Mouse (Mus musculus) cerebellum, adult 2 months (tissue): Measurements from ENCODE around the gene Msi2. TPM values are rescaled to one million over a fixed set of nuclear protein-coding genes. Genes with fewer than 3 reads are reported as not detected.
A peak's percentile ranks its signal among the peaks of the same experiment; 100 is the strongest.

Experiments used
- DNase-seq, 2 experiments: peaks; one replicate each; pipeline ENCODE4 v3.0.0; 2021
- H3K27ac ChIP-seq: fragments of 200-500 bp; 2 replicates; pipeline ENCODE4 v1.5.1; 2012; ENCODE audit warnings: low read length, control low read depth, inconsistent platforms; ENCODE audit not compliant: insufficient read depth
- H3K27me3 ChIP-seq: fragments of 200-500 bp; 2 replicates; pipeline ENCODE4 v1.6.1; 2012; ENCODE audit warnings: inconsistent platforms, mild to moderate bottlenecking, low read length, moderate library complexity; ENCODE audit not compliant: control insufficient read depth, insufficient read depth
- H3K4me1 ChIP-seq: fragments of 200-500 bp; 2 replicates; pipeline ENCODE4 v1.6.1; 2011; ENCODE audit warnings: low read length; ENCODE audit not compliant: control insufficient read depth, insufficient read depth
- H3K4me3 ChIP-seq: fragments of 200-500 bp; replicated peaks from 2 replicates; pipeline ENCODE3; 2011; ENCODE audit warnings: mild to moderate bottlenecking, low read depth, low read length, control low read depth; ENCODE audit not compliant: insufficient read depth
- CTCF ChIP-seq: fragments of 200-500 bp; IDR thresholded peaks from 2 replicates; pipeline ENCODE4 v1.5.1; 2011; ENCODE audit warnings: low read depth, mild to moderate bottlenecking, control low read depth, low read length, moderate library complexity, borderline replicate concordance; ENCODE audit not compliant: insufficient read depth
- POLR2A ChIP-seq: fragments of 200-500 bp; IDR thresholded peaks from 2 replicates; pipeline ENCODE4 v1.6.1; 2011; ENCODE audit warnings: low read length, control low read depth, borderline replicate concordance; ENCODE audit not compliant: insufficient read depth
- WGBS: fragments of 180-500 bp; shearing (Covaris S2); methylation state at CpG from one replicate; pipeline ENCODE4 v1.1.7; 2018; 5-methylcytosine and 5-hydroxymethylcytosine counted together
- polyA plus RNA-seq: library from polyadenylated mRNA; depleted of rRNA; stranded (reverse); fragments of >200 nt; gene quantifications from 2 replicates; pipeline ENCODE4 v1.2.3, GENCODE M21; 2012

Gene Msi2
- polyA plus RNA-seq, 1 experiment = 87.3 TPM

DNA sequence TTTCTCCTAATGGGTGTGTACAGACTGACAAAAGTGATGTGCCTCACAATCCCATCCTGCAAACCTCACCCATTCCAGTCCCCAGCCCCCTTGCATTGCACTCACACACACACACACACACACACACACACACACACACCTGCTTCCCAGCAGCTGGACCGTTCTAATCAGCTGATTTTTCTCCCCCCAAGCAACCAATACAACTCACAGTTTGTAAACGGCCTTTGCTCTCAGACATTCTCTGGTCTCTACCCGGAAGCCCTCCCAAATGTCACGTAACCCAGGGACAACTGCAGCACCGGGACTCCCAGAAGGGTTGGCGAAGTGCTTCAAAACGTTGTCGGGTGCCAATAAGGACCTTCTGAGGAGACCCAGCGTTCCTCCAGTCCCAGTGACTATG lies 57.9 kb downstream of the Msi2 start:
- DNase-seq = no peak
- peaks cover 8% of the 10 kb centered on the region for H3K4me1 ChIP-seq
- no peak overlapping the region for H3K27ac ChIP-seq
- TF ChIP-seq CTCF (no peak), POLR2A (no peak)
- H3K4me3 ChIP-seq = no peak overlapping the region
- H3K27me3 ChIP-seq = no peaks in the 10 kb centered on the region
- WGBS = 66% methylated on average over 9 of the region's 9 CpGs

DNA sequence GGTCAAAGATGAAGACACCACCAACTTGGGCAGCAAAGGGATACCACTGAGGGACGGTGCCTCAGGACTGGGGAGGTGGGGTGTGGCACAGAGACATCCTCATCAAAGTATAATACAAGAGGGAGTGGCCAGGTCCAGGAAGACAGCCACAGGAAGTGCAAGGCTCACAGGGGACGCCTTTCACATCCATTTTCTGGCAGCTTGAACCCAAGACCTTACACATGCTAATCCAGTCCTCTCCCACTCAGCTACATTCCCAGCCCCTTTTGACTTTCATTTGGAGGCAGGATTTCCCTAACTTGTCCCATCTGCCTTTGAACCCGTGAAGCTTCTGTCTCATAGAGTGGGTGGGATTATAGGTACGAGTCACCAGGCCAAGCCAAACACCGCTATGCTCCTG lies 59.4 kb downstream of the Msi2 start:
- Histone ChIP-seq H3K27me3 (no peaks in the 10 kb centered on the region), H3K4me3 (no peak overlapping the region), H3K27ac (no peak overlapping the region), H3K4me1 (peaks cover 8% of the 10 kb centered on the region)
- TF ChIP-seq CTCF (no peak), POLR2A (no peak)
- DNase-seq = no peak
- 96% methylated on average over 5 of the region's 5 CpGs for WGBS

DNA sequence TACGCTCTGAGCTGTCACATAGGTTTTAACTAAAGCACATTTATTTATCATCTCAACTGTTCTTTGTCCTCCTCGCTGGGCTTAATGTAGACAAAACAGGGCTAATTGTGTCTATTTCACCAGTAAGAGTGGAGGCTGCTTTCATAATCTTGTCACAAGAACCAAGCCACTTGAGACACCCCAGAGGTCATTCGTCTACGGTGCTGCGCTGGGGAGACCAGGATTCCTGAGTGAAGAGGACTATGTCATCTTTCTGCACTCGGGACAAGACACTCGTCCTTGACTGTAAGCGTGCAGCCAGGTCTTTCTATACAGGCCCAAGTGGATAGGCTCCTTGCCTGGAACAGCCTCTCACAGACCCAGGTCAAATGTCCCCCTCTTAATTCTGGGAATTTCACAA lies 62.5 kb downstream of the Msi2 start:
- Histone ChIP-seq H3K4me3 (no peak overlapping the region), H3K27ac (no peak overlapping the region), H3K27me3 (no peaks in the 10 kb centered on the region), H3K4me1 (peaks cover 5% of the 10 kb centered on the region)
- TF ChIP-seq POLR2A (no peak), CTCF (no peak)
- 89% methylated on average over 8 of the region's 8 CpGs for WGBS
- no peak for DNase-seq

DNA sequence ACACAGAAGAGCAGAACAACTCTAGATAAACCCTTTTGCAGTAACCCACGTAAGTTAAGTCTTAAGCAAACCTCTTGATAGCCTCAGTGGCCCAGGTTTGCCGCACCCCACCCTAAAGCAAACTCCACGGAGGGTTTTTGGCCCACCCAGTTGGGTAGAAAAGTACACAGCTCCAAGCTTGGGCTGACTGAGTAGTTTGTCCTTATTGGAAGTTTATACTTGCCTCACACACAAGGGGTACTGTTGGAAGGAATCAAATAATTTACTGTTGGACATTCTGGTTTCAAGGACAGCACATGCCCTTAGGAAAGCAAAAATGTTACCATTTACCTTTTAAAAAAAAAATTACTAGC lies 63.1 kb downstream of the Msi2 start:
- no peak overlapping the region for H3K4me3 ChIP-seq
- no peak for DNase-seq
- no peaks in the 10 kb centered on the region for H3K27me3 ChIP-seq
- peaks cover 10% of the 10 kb centered on the region for H3K4me1 ChIP-seq
- peak overlapping the region; percentile 57; the same call in 1 of the 2 replicates for H3K27ac ChIP-seq
- TF ChIP-seq CTCF = no peak
- 93% methylated on average over 3 of the region's 3 CpGs for WGBS

DNA sequence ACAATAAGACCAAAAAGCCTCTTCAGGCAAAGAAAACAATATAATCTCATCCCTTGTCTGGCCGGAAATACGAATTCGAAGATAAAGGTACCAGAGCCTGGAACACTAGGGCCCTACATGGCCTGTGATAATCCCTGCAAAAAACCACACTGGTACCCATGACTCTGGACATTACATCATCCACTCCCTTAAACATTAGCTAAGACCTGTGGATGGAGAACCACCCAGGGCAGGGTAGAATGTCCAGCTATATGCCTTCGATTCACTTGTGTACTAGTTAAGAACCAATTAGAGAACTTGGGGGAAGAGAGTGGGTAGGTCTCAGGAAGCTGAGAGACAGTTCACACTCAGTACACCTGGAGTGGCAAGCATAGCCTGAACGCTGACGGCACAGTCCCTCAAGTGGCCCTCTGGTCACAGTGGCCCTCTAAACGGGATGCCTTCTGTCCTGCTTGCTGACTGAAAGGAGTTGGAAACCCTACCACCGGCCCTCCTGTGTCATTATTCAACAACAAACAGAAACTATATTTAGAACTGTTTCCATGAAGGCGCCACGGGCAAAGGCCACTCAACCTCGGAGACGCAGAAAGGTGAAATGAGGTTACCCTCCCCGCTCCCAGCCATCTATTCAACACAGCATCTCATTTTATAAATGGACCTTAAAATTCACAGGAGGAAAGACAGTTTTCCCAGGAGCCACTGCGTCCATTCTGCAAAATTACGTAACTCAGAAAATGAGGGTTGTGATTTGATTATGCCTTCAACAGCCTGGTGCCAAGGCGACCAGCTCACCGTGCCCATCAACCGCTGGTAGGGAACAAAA lies 63.7 kb downstream of the Msi2 start:
- 68% methylated on average over 18 of the region's 18 CpGs for WGBS
- H3K27ac ChIP-seq = peak overlapping the region; percentile 57; the same call in 1 of the 2 replicates
- peaks cover 12% of the 10 kb centered on the region for H3K4me1 ChIP-seq
- no peak overlapping the region for H3K4me3 ChIP-seq
- DNase-seq = peak in 1 of 2 experiments; percentile 44
- no peaks in the 10 kb centered on the region for H3K27me3 ChIP-seq
- no peak for TF ChIP-seq CTCF
- no peak for TF ChIP-seq POLR2A

DNA sequence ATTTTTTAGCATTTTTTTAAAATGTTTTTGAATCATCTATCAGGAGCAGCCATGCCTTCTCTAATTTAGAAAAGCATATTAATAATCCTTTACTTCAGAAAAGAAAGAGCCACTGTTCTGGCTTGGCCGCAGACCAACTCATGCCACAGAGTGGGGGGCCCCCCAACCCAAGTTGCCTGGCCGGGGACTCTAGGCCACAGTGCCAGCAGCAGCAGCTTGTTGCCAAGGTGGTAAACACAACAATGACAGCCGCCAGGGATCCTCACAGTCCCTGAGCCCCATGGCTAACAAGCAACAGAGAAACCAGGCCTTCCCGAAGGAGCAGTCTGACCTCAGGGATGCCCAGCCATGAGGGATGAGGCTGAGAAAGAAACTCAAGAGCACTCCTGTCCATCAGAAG lies 68.0 kb downstream of the Msi2 start:
- DNase-seq = peak; percentile 59 to 74
- WGBS = 12% methylated on average over 4 of the region's 4 CpGs
- TF ChIP-seq CTCF = no peak
- no peak for TF ChIP-seq POLR2A
- no peak overlapping the region for H3K27ac ChIP-seq
- peaks cover 20% of the 10 kb centered on the region for H3K4me1 ChIP-seq
- no peaks in the 10 kb centered on the region for H3K27me3 ChIP-seq
- H3K4me3 ChIP-seq = no peak overlapping the region

DNA sequence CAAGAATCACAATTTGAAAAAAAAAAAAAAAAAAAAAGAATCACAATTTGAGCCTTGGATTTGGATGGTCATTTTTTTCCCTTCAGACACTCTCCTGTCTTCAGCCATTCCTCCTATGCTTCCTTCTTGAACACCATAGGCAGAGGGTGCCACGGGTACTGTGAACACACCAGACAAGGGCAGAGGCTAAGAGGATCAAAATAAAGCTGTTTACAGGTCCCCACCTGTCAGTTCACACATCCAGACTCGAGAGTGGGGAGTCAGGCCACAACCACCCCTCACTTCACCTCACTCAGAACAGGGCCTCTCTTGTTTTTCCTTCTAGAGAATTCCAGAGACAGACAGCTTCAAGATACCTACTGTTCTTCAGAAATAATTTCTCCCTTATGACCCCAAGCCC lies 69.3 kb downstream of the Msi2 start:
- Histone ChIP-seq H3K4me3 (no peak overlapping the region), H3K4me1 (peaks cover 17% of the 10 kb centered on the region), H3K27ac (no peak overlapping the region), H3K27me3 (no peaks in the 10 kb centered on the region)
- no peak for TF ChIP-seq POLR2A
- no peak for TF ChIP-seq CTCF
- DNase-seq = no peak
- 38% methylated on average over 2 of the region's 2 CpGs for WGBS

DNA sequence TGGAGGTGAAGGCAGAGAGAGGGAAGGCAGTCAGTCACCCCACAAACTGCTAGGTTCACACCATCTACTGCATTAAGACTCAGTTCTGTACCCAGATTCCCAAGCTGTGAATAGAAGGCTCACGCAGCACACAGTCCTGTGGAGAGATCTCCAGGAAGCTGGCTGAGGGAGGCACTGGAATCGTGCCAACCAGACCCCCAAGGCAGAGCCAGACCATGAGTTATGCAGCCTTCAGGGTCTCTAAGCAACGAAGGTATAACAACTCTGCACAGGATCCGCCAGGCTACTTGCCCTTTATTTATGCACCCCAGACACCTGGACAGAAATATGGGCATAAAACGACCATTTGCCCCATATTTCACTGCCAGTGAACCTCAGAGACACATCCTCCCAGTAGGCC lies 69.9 kb downstream of the Msi2 start:
- no peak for DNase-seq
- H3K27ac ChIP-seq = 0 out of 2 replicates have a peak overlapping the region, but pooled peaks have one; percentile 38
- H3K4me3 ChIP-seq = no peak overlapping the region
- peaks cover 17% of the 10 kb centered on the region for H3K4me1 ChIP-seq
- no peaks in the 10 kb centered on the region for H3K27me3 ChIP-seq
- TF ChIP-seq POLR2A (no peak), CTCF (no peak)
- WGBS = 31% methylated on average over 5 of the region's 5 CpGs
